Mouse (Mus musculus) T-cell, adult 66 days (primary cell): ENCODE measurements around the gene Nudt17. TPM values are rescaled to one million over a fixed set of nuclear protein-coding genes. Genes with fewer than 3 reads are reported as not detected.

Experiments
- total RNA-seq, 2 experiments: library from RNA; stranded (reverse); gene quantifications; 3 replicates in 1 of 2; 4 replicates in 1 of 2; pipeline ENCODE4 v1.2.4; 2023

The Nudt17 gene
- 1 to 10 TPM; 2.7 to 4.4 TPM for total RNA-seq

DNA sequence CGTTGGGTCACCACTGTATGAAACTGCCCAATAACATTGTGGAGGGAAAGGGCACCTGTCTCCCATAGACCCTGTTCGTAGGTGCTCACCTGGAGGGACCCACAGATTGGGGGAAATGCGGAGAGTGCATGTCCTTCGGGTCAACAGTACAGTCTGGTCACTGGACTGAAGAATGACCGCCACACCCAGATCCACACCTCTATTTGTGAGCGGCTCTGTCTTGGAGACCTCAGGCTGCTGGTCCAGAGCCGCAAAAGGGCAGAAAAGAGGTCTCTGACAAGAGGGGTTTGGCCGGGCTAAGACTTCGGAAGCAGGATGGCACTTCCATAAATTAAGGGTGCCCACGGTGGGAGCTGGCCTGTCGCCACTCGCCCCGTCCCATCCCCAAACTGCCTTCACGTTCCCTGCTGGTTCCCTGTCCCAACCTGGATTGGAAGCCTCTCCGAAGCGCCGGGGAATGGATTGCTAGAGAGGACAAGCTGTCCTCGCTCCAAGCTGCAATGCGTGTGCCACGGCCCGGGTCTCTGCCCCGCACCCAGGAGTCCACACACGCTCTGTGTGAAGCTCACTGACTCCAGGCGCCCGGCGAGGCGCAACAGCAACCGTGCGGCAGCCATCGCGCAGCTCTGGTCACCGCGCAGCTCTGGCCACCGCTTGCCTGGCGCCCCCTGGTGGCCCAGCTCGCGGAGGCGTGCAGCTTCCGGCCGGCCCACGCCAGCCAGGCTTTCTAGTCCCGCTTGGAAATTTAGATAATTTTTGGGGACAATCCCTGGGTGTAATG is at the start of gene Nudt17:
Gene Nudt17, minus strand, starts transcription at position 660 of the 781 bp plus-strand sequence.

DNA sequence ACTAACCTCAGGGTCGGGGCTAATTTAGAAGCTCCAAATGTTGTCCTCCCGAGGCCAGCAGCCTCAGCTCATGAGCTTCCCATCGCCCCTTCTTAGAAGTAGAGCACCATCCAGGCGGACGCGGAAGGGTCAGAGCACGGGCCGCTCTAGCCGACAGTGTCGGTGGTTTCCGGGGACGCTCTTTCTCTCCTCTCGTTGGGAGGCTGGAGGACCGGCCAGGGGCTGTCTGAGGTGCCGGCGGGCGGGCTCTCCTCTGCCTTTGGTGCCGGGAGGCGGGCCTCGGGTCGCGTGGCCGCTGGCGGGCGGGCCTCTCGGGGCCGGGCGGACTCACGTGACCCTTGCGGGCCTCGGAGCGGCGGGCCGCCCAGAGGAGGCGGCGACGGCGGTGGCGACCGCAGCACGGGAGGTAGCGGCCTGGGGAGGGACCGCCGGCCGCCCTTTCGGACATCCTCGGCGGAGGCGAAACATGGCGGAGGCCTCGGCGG is 19.0 kb upstream of the Nudt17 start, which contains the start of the genes Polr3c and Rnf115:
Gene Polr3c, minus strand, starts transcription at position 286 of the 485 bp plus-strand sequence.
Gene Rnf115, plus strand, starts transcription at position 322 of the 485 bp plus-strand sequence.

DNA sequence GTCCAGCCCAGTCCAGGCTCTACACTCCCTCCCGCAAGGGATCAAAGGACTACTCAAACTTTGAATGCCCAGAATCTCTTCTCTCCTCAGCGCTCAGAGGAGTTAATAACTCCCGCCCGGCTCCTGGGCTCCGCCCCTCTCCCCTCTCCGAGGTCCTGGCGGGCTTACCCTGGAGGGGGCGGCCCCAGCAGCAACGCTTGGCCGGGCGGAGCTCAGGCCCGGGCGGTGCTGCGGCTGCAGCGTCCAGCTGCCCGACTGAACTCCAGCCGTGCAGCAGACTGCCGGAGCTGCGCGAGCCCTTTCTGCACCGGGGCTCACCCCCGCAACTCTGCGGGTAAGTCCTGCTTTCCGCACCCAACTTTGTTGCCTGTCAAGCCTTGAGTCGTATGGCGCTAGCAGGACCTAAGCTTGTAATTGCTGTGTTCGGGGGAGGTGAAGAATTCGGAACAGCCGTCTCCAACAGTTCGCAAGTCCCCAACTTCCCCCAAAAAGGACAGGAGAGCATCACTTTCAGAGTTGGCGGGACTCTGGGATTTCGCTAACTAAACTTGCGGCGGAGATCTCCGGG is 12.1 kb downstream of the Nudt17 start, which contains the start of gene Pias3:
Gene Pias3, plus strand, starts transcription at position 187 of the 568 bp plus-strand sequence.

DNA sequence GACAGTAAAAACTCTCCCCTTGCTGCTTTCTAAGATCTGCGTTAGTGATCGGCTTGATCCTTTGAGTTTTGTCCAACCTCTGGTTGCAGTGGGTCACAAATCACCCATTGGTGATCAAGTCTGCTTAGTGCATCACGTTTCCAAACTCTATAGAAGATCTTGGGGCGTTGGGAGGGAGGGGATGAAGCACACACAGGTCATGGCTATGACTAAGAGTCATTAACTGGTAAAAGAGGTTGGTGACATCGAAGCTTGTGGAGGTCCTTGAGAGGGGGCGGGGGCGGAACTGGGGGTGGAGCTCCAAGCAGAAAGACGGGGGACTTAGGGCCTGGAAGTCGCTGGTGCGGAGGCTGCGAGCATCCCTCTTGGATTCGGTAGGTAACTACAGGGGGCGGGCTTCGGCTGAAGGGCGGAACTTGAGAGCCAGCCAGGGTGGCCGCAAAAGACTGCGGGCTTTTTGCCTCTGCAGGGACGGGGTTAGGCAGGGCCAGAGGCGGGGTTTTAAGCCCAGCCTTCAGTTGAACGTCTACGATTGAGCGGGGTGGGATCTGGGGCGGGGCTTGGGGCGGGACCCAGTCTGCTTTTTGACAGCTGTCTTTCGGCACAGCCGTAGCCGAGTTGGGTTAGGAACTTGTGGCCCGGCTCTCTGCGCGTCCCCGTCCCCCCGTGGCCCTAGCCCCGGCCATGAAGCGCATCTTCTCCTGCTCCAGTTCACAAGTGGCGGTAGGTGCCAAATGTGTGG is 38.5 kb downstream of the Nudt17 start, which contains the start of gene Ankrd35:
Gene Ankrd35, plus strand, starts transcription at position 405 of the 742 bp plus-strand sequence.

Other genes starting within 250 kb of the Nudt17 start
- not detected for gene Hfe2, start 183.4 kb downstream of the Nudt17 start, total RNA-seq
- 100 to 1,000 TPM; 532 to 583 TPM for gene Txnip, start 150.6 kb downstream of the Nudt17 start, total RNA-seq
- gene Gm16253, start 131.6 kb downstream of the Nudt17 start, total RNA-seq: not detected
- 10 to 100 TPM; 28.1 to 36.3 TPM for gene Polr3gl, start 114.4 kb downstream of the Nudt17 start, total RNA-seq
- gene Ankrd34a, start 111.9 kb downstream of the Nudt17 start, total RNA-seq: not detected
- under 1 TPM in 1 of 2 experiments, not detected in 1; 0.50 TPM for gene Lix1l, start 107.4 kb downstream of the Nudt17 start, total RNA-seq
- 10 to 100 TPM; 84.7 to 87.2 TPM for gene Rbm8a, start 78.6 kb downstream of the Nudt17 start, total RNA-seq
- gene Pex11b, start 73.2 kb downstream of the Nudt17 start, total RNA-seq: 10 to 100 TPM; 20.8 to 23.0 TPM
- gene Gm42957, start 73.1 kb downstream of the Nudt17 start, total RNA-seq: under 1 TPM; 0.29 to 0.39 TPM
- 1 to 10 TPM; 2.1 to 2.9 TPM for gene Itga10, start 63.0 kb downstream of the Nudt17 start, total RNA-seq
- under 1 TPM in 1 of 2 experiments, not detected in 1; 0.15 TPM for gene Ankrd35, start 38.4 kb downstream of the Nudt17 start, total RNA-seq
- gene Pias3, start 12.2 kb downstream of the Nudt17 start, total RNA-seq: 10 to 100 TPM; 21.5 to 23.0 TPM
- 10 to 100 TPM; 65.6 TPM for gene Polr3c, start 19.1 kb upstream of the Nudt17 start, total RNA-seq
- gene Rnf115, start 19.1 kb upstream of the Nudt17 start, total RNA-seq: 10 to 100 TPM; 49.3 to 52.8 TPM
- 1 to 10 TPM in 1 of 2 experiments, not detected in 1; 1.3 TPM for gene Pdzk1, start 120.7 kb upstream of the Nudt17 start, total RNA-seq
- gene Cd160, start 120.8 kb upstream of the Nudt17 start, total RNA-seq: 10 to 100 TPM; 20.5 to 27.5 TPM
- gene Gja5, start 196.1 kb upstream of the Nudt17 start, total RNA-seq: under 1 TPM in 1 of 2 experiments, not detected in 1; 0.17 TPM
- gene Gpr89, start 196.8 kb upstream of the Nudt17 start, total RNA-seq: 10 to 100 TPM; 26.1 to 27.8 TPM
- gene Gja8, start 217.5 kb upstream of the Nudt17 start, total RNA-seq: not detected